Mouse (Mus musculus): ENCODE results near the gene Hand2.

DNA sequence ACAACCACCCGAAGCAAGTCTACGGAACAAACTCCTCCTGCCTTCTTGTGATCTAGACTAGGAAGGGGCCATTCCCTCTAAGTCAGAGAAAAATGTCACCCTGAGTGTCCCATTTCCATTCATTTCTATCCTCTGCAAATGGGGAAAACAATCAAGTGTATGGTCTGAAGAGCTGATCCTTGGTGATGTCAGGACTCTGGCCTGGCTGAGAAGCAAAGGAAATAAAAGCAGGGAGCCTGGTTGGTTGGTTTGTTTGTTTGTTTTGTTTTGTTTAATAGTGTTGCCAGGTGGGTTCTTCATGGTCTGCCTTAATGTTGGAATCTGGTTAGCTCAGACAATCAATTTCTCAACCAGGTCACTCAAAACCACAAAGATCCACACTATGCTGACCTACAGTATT lies 9.3 kb downstream of the Hand2 start:
- TF ChIP-seq CTCF (conservative IDR thresholded peaks at IDR 0.05; ENCODE audit: low read length) = no peak
- TF ChIP-seq POU5F1 (IDR thresholded peaks at IDR 0.05; ENCODE audit: borderline replicate concordance, low read length) = no peak

Measured in E14TG2a.4 (cell line).